Mouse (Mus musculus) CH12.LX (cell line): ENCODE data around the gene Stau1. TPM values are rescaled to one million over a fixed set of nuclear protein-coding genes. Genes with fewer than 3 reads are reported as not detected.
A peak's percentile ranks its signal among the peaks of the same experiment; 100 is the strongest.

Experiments
- DNase-seq: peaks from one replicate; pipeline ENCODE4 v3.0.0-alpha.2; 2013; ENCODE audit errors: extremely low read depth
- H3K27ac ChIP-seq: 2 replicates; pipeline ENCODE4 v1.5.1; 2012; ENCODE audit warnings: low read depth, mild to moderate bottlenecking, control low read depth, moderate library complexity; ENCODE audit not compliant: insufficient read depth
- H3K27me3 ChIP-seq: replicated peaks from 2 replicates; pipeline ENCODE3; 2012; ENCODE audit warnings: inconsistent platforms
- H3K36me3 ChIP-seq, 2 experiments: replicated peaks in 1 of 2; 2 replicates each; pipeline versions ENCODE3 to v1.6.1; 2012; ENCODE audit warnings: inconsistent platforms in 1 of 2, low read length in 1 of 2, mild to moderate bottlenecking in 1 of 2, mixed read lengths in 1 of 2, moderate library complexity in 1 of 2; ENCODE audit not compliant: control insufficient read depth in 1 of 2, insufficient read depth in 1 of 2
- H3K4me1 ChIP-seq, 2 experiments: 2 replicates each; pipeline ENCODE4 v1.6.1; 2012; ENCODE audit warnings: inconsistent platforms in 1 of 2, moderate library complexity in 1 of 2; ENCODE audit not compliant: insufficient read depth in 2 of 2, control insufficient read depth in 1 of 2
- H3K4me2 ChIP-seq: 2 replicates; pipeline ENCODE4 v1.6.1; 2012; ENCODE audit warnings: low read depth, mild to moderate bottlenecking, control low read depth; ENCODE audit not compliant: poor library complexity, insufficient read depth, severe bottlenecking
- H3K4me3 ChIP-seq, 3 experiments: fragments of 150-350 bp in 1 of 3; sonication (generic) in 1 of 3; replicated peaks in 1 of 3; 2 replicates each; pipeline versions ENCODE3 to v1.5.1; 2011 to 2012; ENCODE audit warnings: low read depth in 2 of 3, low read length in 2 of 3, mild to moderate bottlenecking in 2 of 3, moderate library complexity in 2 of 3, control low read depth in 1 of 3, improper control_type of control experiment in 1 of 3, inconsistent platforms in 1 of 3, mixed read lengths in 1 of 3; ENCODE audit not compliant: poor library complexity in 1 of 3
- H3K79me2 ChIP-seq: replicated peaks from 2 replicates; pipeline ENCODE4 v1.6.1; 2012; ENCODE audit warnings: mild to moderate bottlenecking, moderate library complexity; ENCODE audit not compliant: control insufficient read depth, poor library complexity, insufficient read depth, severe bottlenecking; ENCODE audit errors: extremely low read depth
- H3K9ac ChIP-seq: 2 replicates; pipeline ENCODE4 v1.6.1; 2012; ENCODE audit warnings: low read depth, mild to moderate bottlenecking, control low read depth, moderate library complexity; ENCODE audit not compliant: insufficient read depth
- H3K9me3 ChIP-seq: replicated peaks from 2 replicates; pipeline ENCODE3; 2012; ENCODE audit warnings: low read length, inconsistent platforms, mixed read lengths
- CTCF ChIP-seq, 2 experiments: IDR thresholded peaks in 1 of 2; conservative IDR thresholded peaks in 1 of 2; 2 replicates each; pipeline ENCODE4 v1.5.1; 2011 to 2012; ENCODE audit warnings: low read depth in 2 of 2, low read length in 2 of 2, improper control_type of control experiment in 1 of 2, inconsistent platforms in 1 of 2, mild to moderate bottlenecking in 1 of 2, moderate library complexity in 1 of 2
- E2F4 ChIP-seq: IDR thresholded peaks from 2 replicates; pipeline ENCODE4 v1.6.1; 2011; ENCODE audit warnings: low read depth, low read length, improper control_type of control experiment; ENCODE audit not compliant: insufficient replicate concordance
- ELF1 ChIP-seq: IDR thresholded peaks from 2 replicates; pipeline ENCODE4 v1.6.1; 2014; ENCODE audit warnings: low read depth, mild to moderate bottlenecking, inconsistent platforms, low read length, improper control_type of control experiment
- ETS1 ChIP-seq: conservative IDR thresholded peaks from 2 replicates; pipeline ENCODE4 v1.6.1; 2012; ENCODE audit warnings: low read depth, mild to moderate bottlenecking, inconsistent platforms, low read length, improper control_type of control experiment, moderate library complexity
- GABPA ChIP-seq: IDR thresholded peaks from 2 replicates; pipeline ENCODE4 v1.6.1; 2012; ENCODE audit warnings: low read depth, low read length, improper control_type of control experiment, inconsistent platforms; ENCODE audit not compliant: insufficient replicate concordance
- HCFC1 ChIP-seq: IDR thresholded peaks from 2 replicates; pipeline ENCODE4 v1.6.1; 2012; ENCODE audit warnings: low read depth, mild to moderate bottlenecking, inconsistent platforms, low read length, improper control_type of control experiment
- JUN ChIP-seq: IDR thresholded peaks from 2 replicates; pipeline ENCODE4 v1.6.1; 2011; ENCODE audit warnings: low read depth, mild to moderate bottlenecking, low read length, improper control_type of control experiment, moderate library complexity; ENCODE audit not compliant: insufficient read depth
- KAT2A ChIP-seq: IDR thresholded peaks from 2 replicates; pipeline ENCODE4 v1.6.1; 2012; ENCODE audit warnings: low read length, improper control_type of control experiment, inconsistent platforms; ENCODE audit not compliant: insufficient replicate concordance
- MAFK ChIP-seq: IDR thresholded peaks from 2 replicates; pipeline ENCODE4 v1.6.1; 2011; ENCODE audit warnings: low read length, improper control_type of control experiment; ENCODE audit not compliant: insufficient replicate concordance
- MAZ ChIP-seq: IDR thresholded peaks from 2 replicates; pipeline ENCODE4 v1.6.1; 2012; ENCODE audit warnings: low read depth, mild to moderate bottlenecking, inconsistent platforms, low read length, improper control_type of control experiment, moderate library complexity
- MYC ChIP-seq: IDR thresholded peaks from 2 replicates; pipeline ENCODE4 v1.6.1; 2011; ENCODE audit warnings: low read depth, mild to moderate bottlenecking, improper control_type of control experiment, low read length
- NELFE ChIP-seq: IDR thresholded peaks from 2 replicates; pipeline ENCODE4 v1.6.1; 2011; ENCODE audit warnings: low read depth, low read length, improper control_type of control experiment
- PAX5 ChIP-seq: IDR thresholded peaks from 2 replicates; pipeline ENCODE4 v1.6.1; 2012; ENCODE audit warnings: low read length, inconsistent platforms, mixed read lengths
- RAD21 ChIP-seq: IDR thresholded peaks from 2 replicates; pipeline ENCODE4 v1.6.1; 2011; ENCODE audit warnings: low read depth, mild to moderate bottlenecking, low read length, improper control_type of control experiment, moderate library complexity
- SMC3 ChIP-seq: IDR thresholded peaks from 2 replicates; pipeline ENCODE4 v1.6.1; 2011; ENCODE audit warnings: low read depth, low read length, improper control_type of control experiment
- TCF12 ChIP-seq: IDR thresholded peaks from 2 replicates; pipeline ENCODE4 v1.6.1; 2014; ENCODE audit warnings: low read depth, mild to moderate bottlenecking, inconsistent platforms, low read length, improper control_type of control experiment
- UBTF ChIP-seq: IDR thresholded peaks from 2 replicates; pipeline ENCODE4 v1.6.1; 2012; ENCODE audit warnings: low read depth, mild to moderate bottlenecking, inconsistent platforms, low read length, improper control_type of control experiment, moderate library complexity
- ZKSCAN1 ChIP-seq: IDR thresholded peaks from 2 replicates; pipeline ENCODE4 v1.6.1; 2012; ENCODE audit warnings: low read depth, inconsistent platforms, low read length, improper control_type of control experiment, borderline replicate concordance
- ZMIZ1 ChIP-seq: IDR thresholded peaks from 2 replicates; pipeline ENCODE4 v1.6.1; 2012; ENCODE audit warnings: low read depth, mild to moderate bottlenecking, inconsistent platforms, low read length, improper control_type of control experiment
- ZNF384 ChIP-seq: IDR thresholded peaks from 2 replicates; pipeline ENCODE4 v1.6.1; 2012; ENCODE audit warnings: low read depth, low read length, improper control_type of control experiment, inconsistent platforms
- dilution Hi-C: fragments of 300-500 bp; cut with MboI; formaldehyde crosslinking; loops from 2 replicates; pipeline ENCODE4 v1.14.3; 2020; ENCODE audit warnings: low sequenced_read_pairs; ENCODE audit not compliant: extremely low pct_unique_long_range_greater_than_20kb, extremely low pct_ligation_motif_present
- in situ Hi-C: fragments of 300-500 bp; cut with MboI; formaldehyde crosslinking; loops from 3 replicates; pipeline ENCODE4 v1.14.3; 2019; ENCODE audit warnings: low sequenced_read_pairs, low pct_ligation_motif_present, low pct_unique_long_range_greater_than_20kb, mixed read lengths
- polyA plus RNA-seq: library from polyadenylated mRNA; unstranded; fragments of >175 nt; gene quantifications from 2 replicates; pipeline ENCODE4 v1.2.1, GENCODE M21; 2012; ENCODE audit warnings: low read depth; ENCODE audit not compliant: insufficient read length
- total RNA-seq, 2 experiments: library from RNA; depleted of rRNA; stranded (reverse); fragments of 300-350 nt in 1 of 2; fragments of >200 nt in 1 of 2; gene quantifications; 2 replicates each; pipeline ENCODE4 v1.2.3; 2012 to 2014

Stau1 gene
- total and polyA plus RNA-seq, 3 experiments: 8.0 to 36.2 (median 10.3) TPM

DNA sequence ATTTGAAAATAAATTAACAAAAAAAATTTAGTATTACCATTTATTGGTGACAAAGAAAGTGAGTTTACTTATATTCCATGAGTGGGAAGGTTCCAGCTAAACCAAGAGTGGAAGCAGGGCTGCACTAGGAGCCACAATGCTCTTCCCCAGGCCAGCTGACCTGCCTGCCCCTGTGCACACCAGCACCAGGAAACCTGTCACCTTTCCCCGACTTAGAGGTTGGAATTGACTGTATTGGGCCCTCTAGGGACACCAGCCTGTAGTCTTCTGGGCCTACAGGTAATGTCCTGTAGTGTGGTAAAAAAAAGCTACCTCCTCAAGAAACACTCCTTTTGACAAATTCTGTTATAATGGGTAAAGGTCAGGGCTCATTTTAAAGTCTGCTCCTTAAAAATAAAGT is 47.9 kb downstream of the Stau1 start:
- no peak for TF ChIP-seq E2F4
- Histone ChIP-seq H3K9ac (no peak overlapping the region), H3K27me3 (no peaks in the 10 kb centered on the region), H3K4me3 (no peak overlapping the region), H3K4me1 (no peaks in the 10 kb centered on the region), H3K4me2 (no peak overlapping the region), H3K27ac (no peak overlapping the region), H3K79me2 (no peaks in the 10 kb centered on the region; the same call in 1 of the 2 replicates), H3K36me3 (peaks cover 78 to 93% of the 10 kb centered on the region in 2 experiments), H3K9me3 (no peaks in the 10 kb centered on the region)
- in situ Hi-C loops: no loop called here
- dilution Hi-C loops: no loop called here
- no peak for DNase-seq

DNA sequence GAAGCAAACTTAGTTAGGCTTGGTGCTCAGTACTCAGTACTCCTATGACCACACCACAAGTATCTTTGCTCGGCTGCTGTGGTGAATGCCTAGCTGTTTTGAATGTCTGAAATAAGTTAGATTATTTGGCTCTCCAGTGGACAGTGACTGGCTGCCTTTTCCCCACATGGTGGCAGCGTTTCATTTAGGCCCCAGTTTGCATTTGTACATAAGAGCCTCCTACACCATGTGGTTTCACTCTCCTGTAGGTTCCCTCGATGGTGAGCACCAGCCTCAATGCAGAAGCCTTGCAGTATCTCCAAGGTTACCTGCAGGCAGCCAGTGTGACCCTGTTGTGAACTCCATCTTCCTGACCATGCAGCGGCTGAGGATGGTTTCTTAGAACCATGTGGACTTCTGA is 50.6 kb downstream of the Stau1 start:
- in situ Hi-C loops (no loop called here), dilution Hi-C loops (no loop called here)
- Histone ChIP-seq H3K9ac (no peak overlapping the region), H3K27ac (no peak overlapping the region), H3K79me2 (no peaks in the 10 kb centered on the region; the same call in 1 of the 2 replicates), H3K27me3 (no peaks in the 10 kb centered on the region), H3K4me3 (no peak overlapping the region), H3K4me1 (no peaks in the 10 kb centered on the region), H3K4me2 (no peak overlapping the region), H3K9me3 (no peaks in the 10 kb centered on the region), H3K36me3 (peaks cover 76 to 95% of the 10 kb centered on the region in 2 experiments)
- 0 out of 2 replicates have a peak, but pooled peaks have one; percentile 32 for TF ChIP-seq MYC
- TF ChIP-seq MAZ: no peak
- TF ChIP-seq SMC3: peak; percentile 51
- peak in 1 of 2 experiments; percentile 61; a peak in 2 of 4 replicates for TF ChIP-seq CTCF (conservative IDR thresholded peaks at IDR 0.05 in 1 of 2, IDR thresholded peaks at IDR 0.05 in 1 of 2; ENCODE audit: low read depth in 2 of 2, low read length in 2 of 2)
- no peak for TF ChIP-seq UBTF
- TF ChIP-seq MAFK: no peak
- peak; percentile 38 for TF ChIP-seq RAD21
- DNase-seq: peak; percentile 29

DNA sequence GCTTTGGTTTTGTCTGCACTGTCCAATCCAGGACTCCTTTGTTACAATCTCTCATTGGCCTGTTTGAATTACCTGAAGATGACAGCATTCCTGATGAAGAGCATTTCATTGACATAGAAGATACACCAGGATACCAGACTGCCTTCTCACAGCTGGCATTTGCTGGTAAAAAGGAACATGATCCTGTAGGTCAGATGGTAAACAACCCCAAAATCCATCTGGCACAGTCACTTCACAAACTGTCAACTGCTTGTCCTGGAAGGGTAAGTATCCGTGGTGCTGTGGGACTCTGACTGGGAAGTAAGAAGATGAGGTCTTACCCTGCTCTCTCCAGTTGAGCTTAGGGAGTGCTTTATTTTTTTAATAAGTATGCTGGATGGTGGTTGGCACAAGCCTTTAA is 51.8 kb downstream of the Stau1 start:
- H3K27me3 ChIP-seq: no peaks in the 10 kb centered on the region
- no peaks in the 10 kb centered on the region for H3K9me3 ChIP-seq
- no peaks in the 10 kb centered on the region; the same call in 1 of the 2 replicates for H3K79me2 ChIP-seq
- H3K36me3 ChIP-seq: peaks cover 67 to 91% of the 10 kb centered on the region in 2 experiments
- no peak overlapping the region for H3K4me2 ChIP-seq
- H3K27ac ChIP-seq: no peak overlapping the region
- dilution Hi-C loops (no loop called here), in situ Hi-C loops (no loop called here)
- DNase-seq: no peak
- H3K4me1 ChIP-seq: no peaks in the 10 kb centered on the region
- H3K4me3 ChIP-seq: no peak overlapping the region
- H3K9ac ChIP-seq: no peak overlapping the region
- no peak for TF ChIP-seq ZMIZ1
- TF ChIP-seq TCF12: no peak
- TF ChIP-seq ELF1: no peak
- no peak for TF ChIP-seq MYC
- TF ChIP-seq PAX5: no peak
- TF ChIP-seq ZKSCAN1: no peak
- TF ChIP-seq JUN: no peak
- TF ChIP-seq ETS1: no peak
- no peak for TF ChIP-seq HCFC1
- no peak for TF ChIP-seq UBTF
- no peak for TF ChIP-seq GABPA
- no peak for TF ChIP-seq NELFE
- no peak for TF ChIP-seq ZNF384
- no peak for TF ChIP-seq KAT2A
